Mouse (Mus musculus) bone marrow macrophage, adult 2 months (primary cell): ENCODE data around the gene Clcn7. TPM values are rescaled to one million over a fixed set of nuclear protein-coding genes. Genes with fewer than 3 reads are reported as not detected.
A peak's percentile ranks its signal among the peaks of the same experiment; 100 is the strongest.

Experiments used
- H3K27ac ChIP-seq: 2 replicates; pipeline ENCODE4 v1.5.1; 2012; ENCODE audit warnings: low read depth, low read length; ENCODE audit not compliant: insufficient read depth
- H3K4me1 ChIP-seq: 2 replicates; pipeline ENCODE4 v1.6.1; 2012; ENCODE audit warnings: low read length; ENCODE audit not compliant: control insufficient read depth, insufficient read depth
- H3K4me3 ChIP-seq: 2 replicates; pipeline ENCODE4 v1.5.1; 2012; ENCODE audit warnings: mild to moderate bottlenecking, low read length, moderate library complexity; ENCODE audit not compliant: insufficient read depth
- CTCF ChIP-seq: IDR thresholded peaks from 2 replicates; pipeline ENCODE4 v1.5.1; 2012; ENCODE audit warnings: low read depth, mild to moderate bottlenecking, low read length, moderate library complexity
- POLR2A ChIP-seq: IDR thresholded peaks from 2 replicates; pipeline ENCODE4 v1.6.1; 2012; ENCODE audit warnings: mild to moderate bottlenecking, low read depth, low read length, borderline replicate concordance
- polyA plus RNA-seq: library from polyadenylated mRNA; stranded (reverse); fragments of >200 nt; gene quantifications from 2 replicates; pipeline ENCODE4 v1.2.4, GENCODE M21; 2012; ENCODE audit not compliant: missing spikeins, insufficient read depth, insufficient read length

Gene Clcn7
- 86.1 and 89.4 TPM in 2 replicates for polyA plus RNA-seq

DNA sequence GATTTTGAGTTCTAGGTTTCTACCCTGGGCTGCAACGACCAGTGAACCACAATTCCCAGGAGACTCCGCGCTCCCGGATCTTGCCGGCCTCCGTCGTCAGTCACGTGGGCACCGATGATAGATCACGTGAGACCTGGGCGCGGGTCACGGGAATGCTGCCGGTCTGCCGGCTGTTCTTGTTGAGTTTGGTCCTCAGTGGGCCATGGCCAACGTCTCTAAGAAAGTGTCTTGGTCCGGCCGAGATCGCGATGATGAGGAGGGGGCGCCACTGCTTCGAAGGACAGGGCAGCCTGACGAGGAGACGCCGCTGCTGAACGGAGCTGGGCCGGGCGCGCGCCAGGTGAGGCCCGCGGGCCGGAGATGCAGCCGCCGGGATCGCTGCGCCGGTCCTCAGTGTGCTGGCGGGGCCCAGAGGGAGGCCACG lies at the start of gene Clcn7:
Clcn7 (plus strand) TSS at position 117 of the 424 bp plus-strand sequence.
- Histone ChIP-seq H3K4me1 (peaks cover 24% of the 10 kb centered on the region), H3K27ac (peak within 1 kb of the TSS; percentile 88), H3K4me3 (peak within 1 kb of the TSS; percentile 98)
- TF ChIP-seq CTCF (no peak), POLR2A (no peak)

DNA sequence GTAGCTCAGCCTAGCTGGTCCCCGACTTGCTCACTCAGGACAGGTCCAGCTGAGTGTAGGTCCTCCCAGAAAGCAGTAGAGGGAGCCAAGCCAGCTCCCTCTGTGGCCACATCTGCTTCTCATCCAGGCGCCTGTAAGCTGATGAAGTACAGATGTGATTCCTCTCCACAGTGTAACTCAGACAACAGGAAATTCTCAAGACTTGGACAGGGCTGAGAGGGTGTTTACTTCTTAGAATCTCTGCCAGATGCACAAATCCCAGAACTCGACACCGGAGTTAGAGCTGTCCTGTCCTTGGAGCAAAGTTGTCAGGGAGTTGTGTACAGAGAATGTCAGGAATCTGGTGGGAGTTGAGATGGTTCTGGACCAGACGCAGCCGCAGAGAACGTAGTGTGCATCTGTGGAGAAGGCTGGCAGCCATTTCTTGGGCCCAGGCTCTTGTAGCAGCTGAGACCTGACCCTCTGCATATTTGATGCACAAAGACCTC lies 49.7 kb upstream of the Clcn7 start, which contains the start of gene Tmem204:
Tmem204 (minus strand) TSS at position 148 of the 488 bp plus-strand sequence.
- H3K27ac ChIP-seq = no peak within 1 kb of the TSS
- TF ChIP-seq CTCF (no peak), POLR2A (no peak)
- no peak within 1 kb of the TSS for H3K4me3 ChIP-seq
- peaks cover 17% of the 10 kb centered on the region for H3K4me1 ChIP-seq

DNA sequence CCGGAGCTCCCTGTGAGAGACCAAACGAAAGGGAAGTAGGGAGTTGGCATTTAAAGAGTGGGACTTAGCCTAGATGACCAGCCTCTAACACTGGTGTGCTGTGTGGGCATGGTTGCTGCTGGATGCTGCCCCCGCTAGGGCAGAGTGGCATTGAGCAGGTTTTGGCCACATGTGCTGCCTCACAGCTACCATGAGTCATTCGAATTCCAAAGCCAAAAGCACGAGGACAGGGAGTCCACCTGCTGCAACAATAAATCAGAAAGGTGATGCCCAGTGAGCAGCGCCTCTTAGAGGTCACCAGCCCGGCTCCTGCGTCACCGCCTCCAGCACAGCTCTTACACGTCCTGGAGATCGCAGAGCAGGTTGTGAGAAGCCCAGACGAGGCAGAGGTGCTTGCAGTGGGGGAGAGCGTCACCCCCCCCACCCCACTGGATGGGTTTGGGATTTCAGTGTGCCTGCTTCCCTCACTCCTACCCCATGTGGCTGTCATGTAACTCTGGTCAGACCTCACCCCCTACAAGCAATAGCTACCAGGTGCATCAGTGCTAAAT lies 48.3 kb upstream of the Clcn7 start:
- Histone ChIP-seq H3K4me3 (no peak overlapping the region), H3K27ac (no peak overlapping the region), H3K4me1 (peaks cover 10% of the 10 kb centered on the region)
- TF ChIP-seq POLR2A = no peak
- TF ChIP-seq CTCF = no peak

DNA sequence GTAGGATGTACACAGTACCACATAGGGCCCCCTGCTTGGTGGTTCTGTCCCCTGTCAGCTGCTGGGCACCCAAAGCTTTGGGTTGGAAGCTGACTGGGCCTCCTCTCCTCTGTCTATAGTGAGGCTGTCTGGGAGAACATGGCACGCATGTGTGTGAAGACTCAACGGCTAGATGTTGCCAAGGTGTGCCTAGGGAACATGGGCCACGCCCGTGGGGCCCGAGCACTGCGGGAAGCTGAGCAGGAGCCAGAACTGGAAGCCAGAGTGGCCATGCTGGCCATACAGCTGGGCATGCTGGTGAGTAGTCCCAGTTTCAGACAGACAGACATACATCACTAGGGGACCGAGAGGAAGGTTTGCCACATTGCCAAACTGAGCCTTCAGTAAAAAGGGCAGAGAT lies 46.5 kb upstream of the Clcn7 start:
- no peak overlapping the region for H3K27ac ChIP-seq
- no peak overlapping the region for H3K4me3 ChIP-seq
- TF ChIP-seq POLR2A (no peak), CTCF (no peak)
- H3K4me1 ChIP-seq = no peaks in the 10 kb centered on the region

DNA sequence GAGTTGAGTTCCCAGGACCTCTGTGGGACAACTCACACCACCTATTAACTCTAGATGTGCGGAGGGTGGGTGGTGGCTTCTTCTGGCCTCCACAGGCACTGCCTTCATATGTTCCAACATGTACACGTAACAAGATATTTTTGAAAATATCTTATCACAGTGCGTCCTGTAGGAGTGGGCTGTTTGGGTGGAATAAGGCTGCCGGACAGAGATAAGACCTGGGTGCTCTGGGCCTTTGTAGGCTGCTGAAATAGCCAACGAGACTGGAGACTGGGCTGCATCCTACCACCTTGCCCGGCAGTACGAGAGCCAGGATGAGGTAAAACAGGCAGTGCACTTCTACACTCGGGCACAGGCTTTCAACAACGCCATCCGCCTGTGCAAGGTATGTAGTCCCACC lies 44.0 kb upstream of the Clcn7 start:
- no peaks in the 10 kb centered on the region for H3K4me1 ChIP-seq
- no peak for TF ChIP-seq CTCF
- TF ChIP-seq POLR2A = no peak
- H3K27ac ChIP-seq = no peak overlapping the region
- no peak overlapping the region for H3K4me3 ChIP-seq

DNA sequence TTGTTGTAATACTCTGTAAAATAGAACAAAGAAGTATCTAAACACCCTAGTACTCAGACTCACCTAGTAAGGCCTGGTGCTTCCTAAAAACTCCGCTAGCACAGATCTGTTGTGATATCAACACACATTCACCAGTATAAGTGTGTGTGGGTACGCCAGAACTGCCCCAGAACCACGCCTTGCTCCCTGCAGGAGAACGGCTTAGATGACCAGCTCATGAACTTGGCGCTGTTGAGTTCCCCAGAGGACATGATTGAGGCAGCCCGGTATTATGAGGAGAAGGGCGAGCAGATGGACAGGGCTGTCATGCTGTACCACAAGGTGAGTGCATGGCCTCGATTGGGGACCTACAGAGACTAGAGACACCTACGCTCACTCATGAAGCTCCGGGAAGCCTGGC lies 42.7 kb upstream of the Clcn7 start:
- no peak overlapping the region for H3K4me3 ChIP-seq
- H3K4me1 ChIP-seq = no peaks in the 10 kb centered on the region
- TF ChIP-seq POLR2A = no peak
- TF ChIP-seq CTCF = no peak
- H3K27ac ChIP-seq = no peak overlapping the region

DNA sequence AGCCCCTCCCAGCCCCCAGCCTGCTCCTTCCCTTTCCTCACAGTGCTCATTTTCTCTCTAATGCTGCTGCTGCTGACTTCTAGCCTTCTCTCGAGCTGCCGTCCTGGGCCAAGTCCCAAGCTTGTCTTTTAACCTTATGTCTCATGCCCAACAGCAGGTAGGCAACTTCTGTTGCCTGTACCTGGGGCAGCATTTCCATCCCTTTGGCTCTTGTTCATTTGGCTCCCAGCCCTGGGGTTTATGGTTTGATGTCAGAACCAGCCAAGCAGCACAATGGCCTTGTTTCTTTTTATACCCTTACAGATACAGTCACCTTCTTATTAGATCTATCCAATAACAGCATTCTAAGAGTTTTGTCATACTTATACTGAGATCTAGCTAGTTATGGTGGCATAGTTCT lies 37.0 kb upstream of the Clcn7 start:
- no peak overlapping the region for H3K4me3 ChIP-seq
- no peaks in the 10 kb centered on the region for H3K4me1 ChIP-seq
- TF ChIP-seq POLR2A = no peak
- no peak for TF ChIP-seq CTCF
- H3K27ac ChIP-seq = no peak overlapping the region

DNA sequence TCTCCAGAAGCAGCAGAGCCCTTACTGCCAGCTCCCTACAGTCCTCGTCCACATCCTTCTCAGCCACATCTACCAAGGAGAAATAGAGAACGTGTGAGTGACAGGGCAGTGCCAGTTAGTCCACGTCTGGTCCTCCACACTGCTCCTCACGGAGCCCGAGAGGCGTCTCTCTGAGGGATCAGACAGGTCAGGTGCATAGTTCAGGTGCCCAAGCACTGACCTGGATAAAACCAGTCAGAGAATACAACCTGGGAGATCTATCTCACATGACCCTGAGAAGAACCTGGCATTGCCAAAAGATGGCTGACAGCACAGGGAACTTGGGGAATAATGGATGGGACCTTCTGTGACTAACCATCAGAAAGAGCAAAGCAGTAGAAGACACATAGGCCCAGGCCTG lies 33.1 kb upstream of the Clcn7 start:
- H3K27ac ChIP-seq = no peak overlapping the region
- H3K4me1 ChIP-seq = no peaks in the 10 kb centered on the region
- TF ChIP-seq POLR2A = no peak
- no peak for TF ChIP-seq CTCF
- H3K4me3 ChIP-seq = no peak overlapping the region

DNA sequence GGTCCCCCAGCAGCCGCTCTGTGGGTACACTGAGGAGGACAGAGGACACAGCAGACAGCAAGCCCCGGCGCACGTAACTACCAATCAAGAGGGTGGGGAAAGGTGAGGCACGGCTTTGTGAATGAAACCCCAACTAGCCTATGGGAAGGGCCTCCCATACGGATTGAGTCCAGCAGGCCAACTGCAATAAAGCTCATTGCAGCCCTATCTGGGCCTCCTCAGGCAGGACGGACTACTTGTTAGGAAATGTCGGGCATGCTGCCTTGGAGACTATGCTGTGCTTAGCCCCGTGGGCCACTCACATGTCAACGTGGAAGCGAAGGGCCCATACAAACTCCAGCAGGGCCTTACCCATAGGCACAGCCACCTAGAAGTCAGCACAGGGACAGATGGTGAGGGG lies 31.9 kb upstream of the Clcn7 start:
- H3K27ac ChIP-seq = no peak overlapping the region
- no peak for TF ChIP-seq CTCF
- no peak for TF ChIP-seq POLR2A
- H3K4me3 ChIP-seq = no peak overlapping the region
- no peaks in the 10 kb centered on the region for H3K4me1 ChIP-seq

DNA sequence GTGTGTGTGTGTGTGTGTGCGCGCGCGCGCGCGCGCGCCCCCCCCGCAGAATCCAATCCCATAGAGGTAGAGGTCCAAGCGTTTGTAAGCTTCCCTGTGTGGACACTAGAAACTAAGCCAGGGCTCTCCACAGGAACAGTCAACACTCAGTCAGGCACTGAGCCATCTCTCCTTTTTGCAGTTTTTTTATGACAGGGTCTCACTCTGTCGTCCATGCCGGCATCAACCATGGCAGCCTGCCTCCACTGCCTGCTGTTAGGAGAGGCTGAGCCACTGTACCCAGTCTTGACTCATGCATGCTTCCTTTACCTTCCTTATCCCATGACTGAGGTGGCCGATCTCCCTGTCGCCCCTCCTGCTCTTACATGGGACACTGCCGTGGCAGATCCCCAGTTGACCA lies 25.4 kb upstream of the Clcn7 start:
- Histone ChIP-seq H3K4me3 (no peak overlapping the region), H3K4me1 (peaks cover 17% of the 10 kb centered on the region), H3K27ac (no peak overlapping the region)
- TF ChIP-seq POLR2A = no peak
- no peak for TF ChIP-seq CTCF
